Mouse (Mus musculus): ENCODE data around the gene Gm20388. TPM values are rescaled to one million over a fixed set of nuclear protein-coding genes. Genes with fewer than 3 reads are reported as not detected.

Gm20388 gene
- polyA plus RNA-seq, 1 experiment from 2014 or later: not detected

GRCm38 (mm10) chr8:122178392-122178890 is 2267.8 kb downstream of the Gm20388 start:
- H3K4me1 ChIP-seq (ENCODE audit: control insufficient read depth, insufficient read depth, low read length): no peaks in the 10 kb centered on the region
- no peak overlapping the region for H3K4me3 ChIP-seq (ENCODE audit: low read depth, low read length)
- DNase-seq (ENCODE audit: low spot score, missing footprints) (no peak), ATAC-seq (ENCODE audit: low FRiP score) (no peak)
- H3K4me2 ChIP-seq: no peak overlapping the region
- H3K9ac ChIP-seq (ENCODE audit: low read length): no peak overlapping the region
- H3K9me3 ChIP-seq (ENCODE audit: control insufficient read depth, low read length): no peaks in the 10 kb centered on the region
- no peak overlapping the region for H3K27ac ChIP-seq (ENCODE audit: low read depth, low read length)
- no peaks in the 10 kb centered on the region for H3K36me3 ChIP-seq (ENCODE audit: control insufficient read depth, insufficient read depth, low read length)
- WGBS: 71% methylated on average over 4 of the region's 4 CpGs
- H3K27me3 ChIP-seq (ENCODE audit: control insufficient read depth, insufficient read depth, low read length): no peaks in the 10 kb centered on the region

GRCm38 (mm10) chr8:122179354-122179753 is 2268.7 kb downstream of the Gm20388 start:
- Histone ChIP-seq H3K27me3 (ENCODE audit: control insufficient read depth, insufficient read depth, low read length) (no peaks in the 10 kb centered on the region), H3K9me3 (ENCODE audit: control insufficient read depth, low read length) (no peaks in the 10 kb centered on the region), H3K9ac (ENCODE audit: low read length) (no peak overlapping the region), H3K4me2 (no peak overlapping the region), H3K36me3 (ENCODE audit: control insufficient read depth, insufficient read depth, low read length) (no peaks in the 10 kb centered on the region), H3K4me3 (ENCODE audit: low read depth, low read length) (no peak overlapping the region), H3K4me1 (ENCODE audit: control insufficient read depth, insufficient read depth, low read length) (no peaks in the 10 kb centered on the region), H3K27ac (ENCODE audit: low read depth, low read length) (no peak overlapping the region)
- ATAC-seq (ENCODE audit: low FRiP score) (no peak), DNase-seq (ENCODE audit: low spot score, missing footprints) (no peak)
- WGBS: 83% methylated on average over 7 of the region's 7 CpGs

GRCm38 (mm10) chr8:122180116-122180515 is 2269.5 kb downstream of the Gm20388 start:
- H3K9me3 ChIP-seq (ENCODE audit: control insufficient read depth, low read length): no peaks in the 10 kb centered on the region
- no peak overlapping the region for H3K4me3 ChIP-seq (ENCODE audit: low read depth, low read length)
- H3K27me3 ChIP-seq (ENCODE audit: control insufficient read depth, insufficient read depth, low read length): no peaks in the 10 kb centered on the region
- H3K36me3 ChIP-seq (ENCODE audit: control insufficient read depth, insufficient read depth, low read length): no peaks in the 10 kb centered on the region
- H3K9ac ChIP-seq (ENCODE audit: low read length): no peak overlapping the region
- DNase-seq (ENCODE audit: low spot score, missing footprints) (no peak), ATAC-seq (ENCODE audit: low FRiP score) (no peak)
- H3K4me2 ChIP-seq: no peak overlapping the region
- H3K27ac ChIP-seq (ENCODE audit: low read depth, low read length): no peak overlapping the region
- 91% methylated on average over 9 of the region's 9 CpGs for WGBS
- no peaks in the 10 kb centered on the region for H3K4me1 ChIP-seq (ENCODE audit: control insufficient read depth, insufficient read depth, low read length)

- Histone ChIP-seq H3K9me3 (ENCODE audit: control insufficient read depth, low read length) (no peaks in the 10 kb centered on the region), H3K4me3 (ENCODE audit: low read depth, low read length) (no peak overlapping the region), H3K27ac (ENCODE audit: low read depth, low read length) (no peak overlapping the region), H3K9ac (ENCODE audit: low read length) (no peak overlapping the region), H3K4me2 (no peak overlapping the region), H3K36me3 (ENCODE audit: control insufficient read depth, insufficient read depth, low read length) (no peaks in the 10 kb centered on the region), H3K27me3 (ENCODE audit: control insufficient read depth, insufficient read depth, low read length) (no peaks in the 10 kb centered on the region), H3K4me1 (ENCODE audit: control insufficient read depth, insufficient read depth, low read length) (no peaks in the 10 kb centered on the region)
- ATAC-seq (ENCODE audit: low FRiP score) (no peak), DNase-seq (ENCODE audit: low spot score, missing footprints) (no peak)
- 82% methylated on average over 9 of the region's 9 CpGs for WGBS
Observed at GRCm38 (mm10) chr8:122181414-122181813, 2270.8 kb downstream of the Gm20388 start.

- WGBS: 79% methylated on average over 9 of the region's 9 CpGs
- no peak overlapping the region for H3K4me2 ChIP-seq
- no peak overlapping the region for H3K9ac ChIP-seq (ENCODE audit: low read length)
- ATAC-seq (ENCODE audit: low FRiP score) (no peak), DNase-seq (ENCODE audit: low spot score, missing footprints) (no peak)
- no peak overlapping the region for H3K27ac ChIP-seq (ENCODE audit: low read depth, low read length)
- no peaks in the 10 kb centered on the region for H3K4me1 ChIP-seq (ENCODE audit: control insufficient read depth, insufficient read depth, low read length)
- no peaks in the 10 kb centered on the region for H3K27me3 ChIP-seq (ENCODE audit: control insufficient read depth, insufficient read depth, low read length)
- H3K36me3 ChIP-seq (ENCODE audit: control insufficient read depth, insufficient read depth, low read length): no peaks in the 10 kb centered on the region
- no peaks in the 10 kb centered on the region for H3K9me3 ChIP-seq (ENCODE audit: control insufficient read depth, low read length)
- no peak overlapping the region for H3K4me3 ChIP-seq (ENCODE audit: low read depth, low read length)
Observed at GRCm38 (mm10) chr8:122181991-122182390, 2271.3 kb downstream of the Gm20388 start.

- 87% methylated on average over 19 of the region's 19 CpGs for WGBS
Observed at GRCm38 (mm10) chr8:122186363-122186974, 2275.8 kb downstream of the Gm20388 start.

GRCm38 (mm10) chr8:122187271-122187670 is 2276.6 kb downstream of the Gm20388 start:
- 76% methylated on average over 4 of the region's 4 CpGs for WGBS
- Histone ChIP-seq H3K9ac (ENCODE audit: low read length) (no peak overlapping the region), H3K4me1 (ENCODE audit: control insufficient read depth, insufficient read depth, low read length) (no peaks in the 10 kb centered on the region), H3K27ac (ENCODE audit: low read depth, low read length) (no peak overlapping the region), H3K4me3 (ENCODE audit: low read depth, low read length) (no peak overlapping the region), H3K36me3 (ENCODE audit: control insufficient read depth, insufficient read depth, low read length) (no peaks in the 10 kb centered on the region), H3K4me2 (no peak overlapping the region), H3K9me3 (ENCODE audit: control insufficient read depth, low read length) (no peaks in the 10 kb centered on the region), H3K27me3 (ENCODE audit: control insufficient read depth, insufficient read depth, low read length) (no peaks in the 10 kb centered on the region)
- ATAC-seq (ENCODE audit: low FRiP score) (no peak), DNase-seq (ENCODE audit: low spot score, missing footprints) (no peak)

More at GRCm38 (mm10) chr8:122186363-122186974, 2275.8 kb downstream of the Gm20388 start:
- Histone ChIP-seq H3K4me2 (no peak overlapping the region), H3K36me3 (ENCODE audit: control insufficient read depth, insufficient read depth, low read length) (no peaks in the 10 kb centered on the region), H3K4me1 (ENCODE audit: control insufficient read depth, insufficient read depth, low read length) (no peaks in the 10 kb centered on the region), H3K9me3 (ENCODE audit: control insufficient read depth, low read length) (no peaks in the 10 kb centered on the region), H3K4me3 (ENCODE audit: low read depth, low read length) (no peak overlapping the region), H3K27me3 (ENCODE audit: control insufficient read depth, insufficient read depth, low read length) (no peaks in the 10 kb centered on the region), H3K9ac (ENCODE audit: low read length) (no peak overlapping the region), H3K27ac (ENCODE audit: low read depth, low read length) (no peak overlapping the region)
- DNase-seq (ENCODE audit: low spot score, missing footprints) (no peak), ATAC-seq (ENCODE audit: low FRiP score) (no peak)

- 75% methylated on average over 16 of the region's 16 CpGs for WGBS
- ATAC-seq (ENCODE audit: low FRiP score) (no peak), DNase-seq (ENCODE audit: low spot score, missing footprints) (no peak)
- Histone ChIP-seq H3K9me3 (ENCODE audit: control insufficient read depth, low read length) (no peaks in the 10 kb centered on the region), H3K4me3 (ENCODE audit: low read depth, low read length) (no peak overlapping the region), H3K36me3 (ENCODE audit: control insufficient read depth, insufficient read depth, low read length) (no peaks in the 10 kb centered on the region), H3K27ac (ENCODE audit: low read depth, low read length) (no peak overlapping the region), H3K9ac (ENCODE audit: low read length) (no peak overlapping the region), H3K27me3 (ENCODE audit: control insufficient read depth, insufficient read depth, low read length) (no peaks in the 10 kb centered on the region), H3K4me2 (no peak overlapping the region), H3K4me1 (ENCODE audit: control insufficient read depth, insufficient read depth, low read length) (no peaks in the 10 kb centered on the region)
Observed at GRCm38 (mm10) chr8:122190349-122191053, 2279.9 kb downstream of the Gm20388 start.

GRCm38 (mm10) chr8:122191054-122191376 is 2280.4 kb downstream of the Gm20388 start:
- Histone ChIP-seq H3K4me3 (ENCODE audit: low read depth, low read length) (no peak overlapping the region), H3K27ac (ENCODE audit: low read depth, low read length) (no peak overlapping the region), H3K36me3 (ENCODE audit: control insufficient read depth, insufficient read depth, low read length) (no peaks in the 10 kb centered on the region), H3K4me2 (no peak overlapping the region), H3K4me1 (ENCODE audit: control insufficient read depth, insufficient read depth, low read length) (no peaks in the 10 kb centered on the region), H3K9ac (ENCODE audit: low read length) (no peak overlapping the region), H3K27me3 (ENCODE audit: control insufficient read depth, insufficient read depth, low read length) (no peaks in the 10 kb centered on the region), H3K9me3 (ENCODE audit: control insufficient read depth, low read length) (no peaks in the 10 kb centered on the region)
- ATAC-seq (ENCODE audit: low FRiP score) (no peak), DNase-seq (ENCODE audit: low spot score, missing footprints) (no peak)
- WGBS: 85% methylated on average over 8 of the region's 8 CpGs

Measured in midbrain, embryonic 11.5 days (tissue).